ENCODE assay signal across 8 mouse cellular contexts in the genomic region with DNA sequence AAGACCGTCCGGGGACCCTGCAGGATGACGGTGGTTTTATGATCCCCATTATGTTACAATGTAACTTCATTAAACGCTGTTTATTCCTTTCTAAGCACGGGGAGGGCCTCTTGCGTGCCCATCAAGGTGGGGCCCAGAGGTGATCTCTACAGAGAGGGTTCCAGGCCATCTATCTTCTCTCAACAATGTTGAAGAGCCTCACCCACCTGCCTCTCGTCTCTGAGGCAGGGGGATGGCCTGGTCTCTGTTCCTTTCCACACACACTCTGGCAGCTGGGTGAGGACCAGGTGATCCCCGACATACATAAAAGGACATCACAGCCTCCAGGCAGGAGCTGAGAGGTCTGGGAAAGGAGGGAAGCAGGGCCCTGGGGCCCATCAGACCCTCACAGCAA.
DNase-seq lines count a peak whose midpoint lies in the region; ATAC-seq and TF ChIP-seq lines count a peak whose summit lies in the region.

No protein-coding gene starts in this region.

- H3K9me3 ChIP-seq in heart, embryonic 14.5 days (ENCODE audit: control insufficient read depth, low read length), result no peaks in the 10 kb centered on the region
- H3K9me3 ChIP-seq in forebrain, embryonic 11.5 days (ENCODE audit: control insufficient read depth, low read length), result no peaks in the 10 kb centered on the region
- H3K9me3 ChIP-seq in intestine, postnatal 0 days (ENCODE audit: control insufficient read depth), result no peaks in the 10 kb centered on the region
- H3K9me3 ChIP-seq in midbrain, embryonic 16.5 days (replicated peaks; ENCODE audit: control insufficient read depth, low read length, poor library complexity, severe bottlenecking), result no peaks in the 10 kb centered on the region

- 0 out of 2 replicates have a peak overlapping the region, but pooled peaks have one; percentile 58 for H3K9ac ChIP-seq in heart, embryonic 14.5 days (ENCODE audit: low read length)
- no peak overlapping the region for H3K9ac ChIP-seq in forebrain, embryonic 11.5 days (ENCODE audit: low read length)
- H3K9ac ChIP-seq in intestine, postnatal 0 days (ENCODE audit: low read depth, low read length), result no peak overlapping the region
- no peak overlapping the region; the same call in 1 of the 2 replicates for H3K9ac ChIP-seq in midbrain, embryonic 16.5 days (ENCODE audit: low read depth, low read length)

- H3K4me3 ChIP-seq in heart, embryonic 14.5 days (ENCODE audit: control insufficient read depth in 1 of 2, insufficient read depth in 1 of 2, low read depth in 1 of 2, low read length in 2 of 2), result peak overlapping the region in 1 of 2 experiments; percentile 34; a peak in 1 of 4 replicates
- no peak overlapping the region for H3K4me3 ChIP-seq in forebrain, embryonic 11.5 days (ENCODE audit: low read depth, low read length)
- peak overlapping the region; percentile 21; the same call in 1 of the 2 replicates for H3K4me3 ChIP-seq in intestine, postnatal 0 days (ENCODE audit: low read depth, low read length)
- H3K4me3 ChIP-seq in midbrain, embryonic 16.5 days (ENCODE audit: low read depth, low read length), result no peak overlapping the region; the same call in 1 of the 2 replicates

- no peaks in the 10 kb centered on the region for H3K27me3 ChIP-seq in heart, embryonic 14.5 days (ENCODE audit: control insufficient read depth, insufficient read depth, low read length)
- H3K27me3 ChIP-seq in forebrain, embryonic 11.5 days (ENCODE audit: control insufficient read depth, insufficient read depth, low read length), result no peaks in the 10 kb centered on the region
- H3K27me3 ChIP-seq in intestine, postnatal 0 days (replicated peaks; ENCODE audit: control insufficient read depth, insufficient read depth, low read length), result peaks cover 10% of the 10 kb centered on the region; the same call in 1 of the 2 replicates
- no peaks in the 10 kb centered on the region for H3K27me3 ChIP-seq in midbrain, embryonic 16.5 days (ENCODE audit: control insufficient read depth, insufficient read depth, low read depth, low read length)

- H3K27ac ChIP-seq in heart, embryonic 14.5 days (replicated peaks in 1 of 2; ENCODE audit: control insufficient read depth in 1 of 2, insufficient read depth in 1 of 2, low read depth in 2 of 2, low read length in 2 of 2), result no peak overlapping the region; a peak in 1 of 4 replicates
- H3K27ac ChIP-seq in forebrain, embryonic 11.5 days (ENCODE audit: low read depth, low read length), result peak overlapping the region; percentile 62; the same call in 1 of the 2 replicates
- H3K27ac ChIP-seq in intestine, postnatal 0 days (ENCODE audit: low read depth, low read length), result no peak overlapping the region
- H3K27ac ChIP-seq in midbrain, embryonic 16.5 days (ENCODE audit: low read length), result peak overlapping the region; percentile 87

- no peak for TF ChIP-seq CTCF in intestine, postnatal 0 days (IDR thresholded peaks at IDR 0.05; ENCODE audit: low read depth)

- no peaks in the 10 kb centered on the region for H3K36me3 ChIP-seq in heart, embryonic 14.5 days (ENCODE audit: control insufficient read depth, insufficient read depth, low read length)
- no peaks in the 10 kb centered on the region for H3K36me3 ChIP-seq in forebrain, embryonic 11.5 days (ENCODE audit: control insufficient read depth, insufficient read depth, low read length)
- no peaks in the 10 kb centered on the region for H3K36me3 ChIP-seq in intestine, postnatal 0 days (ENCODE audit: control insufficient read depth, insufficient read depth)
- no peaks in the 10 kb centered on the region for H3K36me3 ChIP-seq in midbrain, embryonic 16.5 days (ENCODE audit: control insufficient read depth, insufficient read depth, low read length)

- H3K4me1 ChIP-seq in heart, embryonic 14.5 days (ENCODE audit: control insufficient read depth in 2 of 2, insufficient read depth in 2 of 2, low read length in 2 of 2), result peaks cover 22 to 28% of the 10 kb centered on the region in 2 experiments
- peaks cover 11% of the 10 kb centered on the region; the same call in 1 of the 2 replicates for H3K4me1 ChIP-seq in forebrain, embryonic 11.5 days (replicated peaks; ENCODE audit: control insufficient read depth, insufficient read depth, low read length)
- H3K4me1 ChIP-seq in intestine, postnatal 0 days (replicated peaks; ENCODE audit: control insufficient read depth, insufficient read depth, low read length), result peaks cover 9% of the 10 kb centered on the region; the same call in 1 of the 2 replicates
- H3K4me1 ChIP-seq in midbrain, embryonic 16.5 days (ENCODE audit: control insufficient read depth, insufficient read depth, low read length), result peaks cover 21% of the 10 kb centered on the region

- WGBS in heart, embryonic 14.5 days, result 29% methylated on average over 8 of the region's 8 CpGs
- 31% methylated on average over 8 of the region's 8 CpGs for WGBS in forebrain, embryonic 11.5 days
- 16% methylated on average over 8 of the region's 8 CpGs for WGBS in intestine, postnatal 0 days
- 10% methylated on average over 8 of the region's 8 CpGs for WGBS in midbrain, embryonic 16.5 days

- no peak for ATAC-seq in heart, embryonic 14.5 days (ENCODE audit: insufficient number of reproducible peaks, insufficient read depth, low FRiP score, low read depth)
- peak; percentile 34; the same call in 1 of the 2 replicates for ATAC-seq in forebrain, embryonic 11.5 days (replicated peaks; ENCODE audit: low FRiP score)
- no peak for ATAC-seq in intestine, postnatal 0 days
- peak; percentile 12; the same call in 1 of the 2 replicates for ATAC-seq in midbrain, embryonic 16.5 days
- no peak for ATAC-seq in erythroblast, adult 5-6 weeks (replicated peaks; ENCODE audit: low FRiP score, poor library complexity, severe bottlenecking)

- no peak for DNase-seq in heart, postnatal 36 days
- no peak for DNase-seq in forebrain, embryonic 11.5 days (ENCODE audit: low spot score)
- DNase-seq in right cerebral cortex, postnatal 4 days, result no peak
- no peak for DNase-seq in adrenal gland, postnatal 14 days

- intact Hi-C loops in heart, postnatal 36 days (cut with DNase I), result loop anchor here (5.0 kb wide), 1 partner anchor 48 kb away; no protein-coding TSS in a partner anchor

- H3K4me2 ChIP-seq in heart, embryonic 14.5 days (ENCODE audit: low read length), result peak overlapping the region; percentile 75
- H3K4me2 ChIP-seq in forebrain, embryonic 11.5 days (ENCODE audit: low read depth, low read length, severe bottlenecking), result peak overlapping the region; percentile 61
- H3K4me2 ChIP-seq in intestine, postnatal 0 days (replicated peaks; ENCODE audit: low read depth), result peak overlapping the region; percentile 59
- peak overlapping the region; percentile 65 for H3K4me2 ChIP-seq in midbrain, embryonic 16.5 days (ENCODE audit: low read length)

Comparison
In these comparisons a context has a peak if more than half of its experiments do, and no peak if none do; other contexts are left out.
1. ATAC-seq: peak in forebrain, embryonic 11.5 days (single experiment) and midbrain, embryonic 16.5 days (single experiment); none in heart, embryonic 14.5 days (single experiment), intestine, postnatal 0 days (single experiment) and erythroblast, adult 5-6 weeks (single experiment).
2. H3K27ac ChIP-seq: peak in forebrain, embryonic 11.5 days (single experiment) and midbrain, embryonic 16.5 days (single experiment); none in heart, embryonic 14.5 days (0 of 2) and intestine, postnatal 0 days (single experiment).
3. Peak in every context shown above with its lines, with median percentiles within 50 percentile points of each other: H3K4me2 ChIP-seq.